Mouse (Mus musculus): ENCODE results near the gene 2310050C09Rik. TPM values are rescaled to one million over a fixed set of nuclear protein-coding genes. Genes with fewer than 3 reads are reported as not detected.

Gene 2310050C09Rik
- not detected for polyA plus RNA-seq (2015; fragmentation: Illumina TruSeq; extraction: RNeasy Lipid Tissue Mini Kit (QIAGEN cat#74804); ENCODE audit: low read depth, low replicate concordance)

DNA sequence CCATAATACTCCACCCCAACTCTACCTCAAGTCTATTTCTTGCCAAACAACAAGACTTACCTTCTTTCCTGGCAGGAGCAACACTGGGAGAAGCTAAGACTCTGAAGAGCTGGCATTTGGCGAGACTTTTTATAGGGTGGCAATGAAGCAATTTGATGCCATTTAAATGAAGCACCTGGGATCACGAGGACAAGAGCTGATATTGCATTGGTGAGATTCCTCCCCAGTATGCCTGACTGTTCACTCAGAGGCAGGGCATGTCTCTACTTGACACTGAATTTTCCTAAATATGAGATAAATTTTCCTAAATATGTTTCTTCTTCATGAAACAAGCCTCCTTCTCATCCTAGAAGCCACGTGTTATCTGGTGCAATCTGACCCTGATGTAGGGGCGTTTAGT is at the start of gene 2310050C09Rik:
TSS of gene 2310050C09Rik (minus strand) at position 101 of the 400 bp plus-strand sequence.

DNA sequence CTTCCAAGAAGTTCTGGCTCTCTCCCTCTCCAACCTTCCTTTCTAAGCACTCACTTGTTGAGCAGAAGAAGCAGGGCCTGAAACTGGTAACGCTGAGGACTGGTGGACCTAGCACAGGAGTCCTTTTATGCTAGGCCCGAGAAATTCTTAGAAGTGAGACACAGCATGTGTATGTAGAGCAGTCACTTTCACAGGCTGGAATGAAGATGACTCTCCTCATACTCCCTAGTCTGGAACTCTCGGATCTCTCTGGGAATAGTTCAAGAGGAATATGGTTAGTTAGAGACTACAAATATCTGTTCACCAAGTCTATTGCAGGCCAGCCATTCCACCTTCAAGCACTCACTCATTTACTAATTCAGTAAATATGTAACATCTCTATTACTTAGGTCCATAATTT is 18.8 kb downstream of the 2310050C09Rik start, which contains the start of gene Lce1l:
TSS of gene Lce1l (minus strand) at position 101 of the 400 bp plus-strand sequence.

DNA sequence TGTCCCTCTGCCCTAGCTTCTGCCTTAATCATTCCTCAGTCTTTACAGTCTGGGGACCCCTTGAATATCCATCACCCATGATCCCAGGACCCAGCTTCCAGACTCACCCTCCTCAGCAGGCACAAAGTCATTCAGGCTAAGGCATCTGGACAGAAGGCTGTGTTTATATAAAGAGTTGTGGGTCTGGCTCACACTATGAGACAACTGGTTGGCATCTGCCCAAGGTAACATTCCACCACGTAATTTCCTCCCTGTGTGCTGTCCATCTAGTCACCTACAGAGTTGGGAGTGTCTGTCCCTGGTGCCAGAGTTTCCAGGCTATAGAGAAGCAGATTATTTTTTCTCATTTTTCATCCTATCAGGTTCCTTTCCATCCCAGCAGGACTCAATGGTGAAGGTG is 42.9 kb downstream of the 2310050C09Rik start, which contains the start of gene Kprp:
TSS of gene Kprp (minus strand) at position 140 of the 400 bp plus-strand sequence.

Other genes starting within 250 kb of the 2310050C09Rik start
- not detected for gene Lce6a, start 248.6 kb downstream of the 2310050C09Rik start, polyA plus RNA-seq (2015; fragmentation: Illumina TruSeq; extraction: RNeasy Lipid Tissue Mini Kit (QIAGEN cat#74804); ENCODE audit: low read depth, low replicate concordance)
- gene Lce1a1, start 221.9 kb downstream of the 2310050C09Rik start, polyA plus RNA-seq (2015; fragmentation: Illumina TruSeq; extraction: RNeasy Lipid Tissue Mini Kit (QIAGEN cat#74804); ENCODE audit: low read depth, low replicate concordance): not detected
- gene Lce1b, start 213.3 kb downstream of the 2310050C09Rik start, polyA plus RNA-seq (2015; fragmentation: Illumina TruSeq; extraction: RNeasy Lipid Tissue Mini Kit (QIAGEN cat#74804); ENCODE audit: low read depth, low replicate concordance): not detected
- gene Lce1a2, start 199.9 kb downstream of the 2310050C09Rik start, polyA plus RNA-seq (2015; fragmentation: Illumina TruSeq; extraction: RNeasy Lipid Tissue Mini Kit (QIAGEN cat#74804); ENCODE audit: low read depth, low replicate concordance): not detected
- gene Lce1c, start 191.0 kb downstream of the 2310050C09Rik start, polyA plus RNA-seq (2015; fragmentation: Illumina TruSeq; extraction: RNeasy Lipid Tissue Mini Kit (QIAGEN cat#74804); ENCODE audit: low read depth, low replicate concordance): not detected
- gene Lce1d, start 183.0 kb downstream of the 2310050C09Rik start, polyA plus RNA-seq (2015; fragmentation: Illumina TruSeq; extraction: RNeasy Lipid Tissue Mini Kit (QIAGEN cat#74804); ENCODE audit: low read depth, low replicate concordance): not detected
- not detected for gene Lce1e, start 161.1 kb downstream of the 2310050C09Rik start, polyA plus RNA-seq (2015; fragmentation: Illumina TruSeq; extraction: RNeasy Lipid Tissue Mini Kit (QIAGEN cat#74804); ENCODE audit: low read depth, low replicate concordance)
- gene Lce1f, start 149.9 kb downstream of the 2310050C09Rik start, polyA plus RNA-seq (2015; fragmentation: Illumina TruSeq; extraction: RNeasy Lipid Tissue Mini Kit (QIAGEN cat#74804); ENCODE audit: low read depth, low replicate concordance): not detected
- gene Gm38119, start 131.1 kb downstream of the 2310050C09Rik start, polyA plus RNA-seq (2015; fragmentation: Illumina TruSeq; extraction: RNeasy Lipid Tissue Mini Kit (QIAGEN cat#74804); ENCODE audit: low read depth, low replicate concordance): not detected
- not detected for gene Lce1g, start 117.9 kb downstream of the 2310050C09Rik start, polyA plus RNA-seq (2015; fragmentation: Illumina TruSeq; extraction: RNeasy Lipid Tissue Mini Kit (QIAGEN cat#74804); ENCODE audit: low read depth, low replicate concordance)
- gene Lce1h, start 105.2 kb downstream of the 2310050C09Rik start, polyA plus RNA-seq (2015; fragmentation: Illumina TruSeq; extraction: RNeasy Lipid Tissue Mini Kit (QIAGEN cat#74804); ENCODE audit: low read depth, low replicate concordance): not detected
- not detected for gene Lce1i, start 91.3 kb downstream of the 2310050C09Rik start, polyA plus RNA-seq (2015; fragmentation: Illumina TruSeq; extraction: RNeasy Lipid Tissue Mini Kit (QIAGEN cat#74804); ENCODE audit: low read depth, low replicate concordance)
- not detected for gene Lce1j, start 79.7 kb downstream of the 2310050C09Rik start, polyA plus RNA-seq (2015; fragmentation: Illumina TruSeq; extraction: RNeasy Lipid Tissue Mini Kit (QIAGEN cat#74804); ENCODE audit: low read depth, low replicate concordance)
- gene Lce1k, start 62.3 kb downstream of the 2310050C09Rik start, polyA plus RNA-seq (2015; fragmentation: Illumina TruSeq; extraction: RNeasy Lipid Tissue Mini Kit (QIAGEN cat#74804); ENCODE audit: low read depth, low replicate concordance): not detected
- not detected for gene Kprp, start 43.0 kb downstream of the 2310050C09Rik start, polyA plus RNA-seq (2015; fragmentation: Illumina TruSeq; extraction: RNeasy Lipid Tissue Mini Kit (QIAGEN cat#74804); ENCODE audit: low read depth, low replicate concordance)
- not detected for gene Lce1l, start 18.9 kb downstream of the 2310050C09Rik start, polyA plus RNA-seq (2015; fragmentation: Illumina TruSeq; extraction: RNeasy Lipid Tissue Mini Kit (QIAGEN cat#74804); ENCODE audit: low read depth, low replicate concordance)
- gene Lce3a, start 56.0 kb upstream of the 2310050C09Rik start, polyA plus RNA-seq (2015; fragmentation: Illumina TruSeq; extraction: RNeasy Lipid Tissue Mini Kit (QIAGEN cat#74804); ENCODE audit: low read depth, low replicate concordance): not detected
- gene Lce3b, start 62.8 kb upstream of the 2310050C09Rik start, polyA plus RNA-seq (2015; fragmentation: Illumina TruSeq; extraction: RNeasy Lipid Tissue Mini Kit (QIAGEN cat#74804); ENCODE audit: low read depth, low replicate concordance): not detected
- not detected for gene Lce3c, start 74.3 kb upstream of the 2310050C09Rik start, polyA plus RNA-seq (2015; fragmentation: Illumina TruSeq; extraction: RNeasy Lipid Tissue Mini Kit (QIAGEN cat#74804); ENCODE audit: low read depth, low replicate concordance)
- gene Lce3d, start 87.2 kb upstream of the 2310050C09Rik start, polyA plus RNA-seq (2015; fragmentation: Illumina TruSeq; extraction: RNeasy Lipid Tissue Mini Kit (QIAGEN cat#74804); ENCODE audit: low read depth, low replicate concordance): not detected
- not detected for gene Lce3e, start 96.8 kb upstream of the 2310050C09Rik start, polyA plus RNA-seq (2015; fragmentation: Illumina TruSeq; extraction: RNeasy Lipid Tissue Mini Kit (QIAGEN cat#74804); ENCODE audit: low read depth, low replicate concordance)
- gene Lce3f, start 122.0 kb upstream of the 2310050C09Rik start, polyA plus RNA-seq (2015; fragmentation: Illumina TruSeq; extraction: RNeasy Lipid Tissue Mini Kit (QIAGEN cat#74804); ENCODE audit: low read depth, low replicate concordance): not detected
- gene Crct1, start 145.5 kb upstream of the 2310050C09Rik start, polyA plus RNA-seq (2015; fragmentation: Illumina TruSeq; extraction: RNeasy Lipid Tissue Mini Kit (QIAGEN cat#74804); ENCODE audit: low read depth, low replicate concordance): not detected
- not detected for gene Lce1m, start 148.8 kb upstream of the 2310050C09Rik start, polyA plus RNA-seq (2015; fragmentation: Illumina TruSeq; extraction: RNeasy Lipid Tissue Mini Kit (QIAGEN cat#74804); ENCODE audit: low read depth, low replicate concordance)
- not detected for gene Gm4858, start 198.6 kb upstream of the 2310050C09Rik start, polyA plus RNA-seq (2015; fragmentation: Illumina TruSeq; extraction: RNeasy Lipid Tissue Mini Kit (QIAGEN cat#74804); ENCODE audit: low read depth, low replicate concordance)

Data from brain, adult 10 weeks (tissue).